Mouse (Mus musculus): ENCODE measurements at regions not wholly inside any gene's neighbourhood (a gene's known extent, or its start where the extent isn't known, plus 50 kb on each side); places are given as distances from the start of the nearest gene placed in this dataset.
A peak's percentile ranks its signal among the peaks of the same experiment; 100 is the strongest.

DNA sequence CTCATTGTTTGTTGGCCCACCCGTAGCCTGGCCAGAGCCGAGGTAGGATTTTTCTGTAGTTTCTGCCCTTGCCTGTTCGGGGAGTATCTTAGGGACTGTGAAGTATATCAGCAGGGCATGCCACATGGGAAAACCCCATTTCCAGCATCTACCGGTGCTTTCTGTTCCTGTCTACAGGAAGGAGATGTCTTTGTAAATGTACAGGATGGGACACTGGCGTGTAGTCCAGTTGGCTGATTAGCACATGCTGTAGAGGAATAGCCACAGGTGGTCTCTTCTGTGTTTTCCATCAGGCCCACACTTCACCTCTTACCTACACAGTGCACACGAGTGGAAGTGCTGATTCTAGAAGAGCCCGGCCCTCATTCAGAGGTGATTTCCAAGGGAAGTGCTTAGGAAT lies 301.4 kb downstream of the Ets1 start:
- peaks cover 4% of the 10 kb centered on the region; the same call in 1 of the 2 replicates for H3K4me1 ChIP-seq (ENCODE audit: insufficient read depth, low read length)
- ATAC-seq (ENCODE audit: low FRiP score) (no peak), DNase-seq (ENCODE audit: low spot score) (no peak)
- H3K9ac ChIP-seq (replicated peaks; ENCODE audit: low read length, poor library complexity, severe bottlenecking), result no peak overlapping the region
- no peaks in the 10 kb centered on the region for H3K27me3 ChIP-seq (ENCODE audit: insufficient read depth, low read length)
- H3K9me3 ChIP-seq (ENCODE audit: low read length), result no peaks in the 10 kb centered on the region
- H3K4me2 ChIP-seq (ENCODE audit: low read depth, low read length, poor library complexity, severe bottlenecking), result no peak overlapping the region
- H3K36me3 ChIP-seq (ENCODE audit: insufficient read depth, low read length), result no peaks in the 10 kb centered on the region
- no peak for TF ChIP-seq CTCF (IDR thresholded peaks at IDR 0.05)
- 82% methylated on average over 7 of the region's 7 CpGs for WGBS
- H3K27ac ChIP-seq (ENCODE audit: low read depth, low read length), result no peak overlapping the region
- H3K4me3 ChIP-seq (ENCODE audit: low read depth, low read length), result no peak overlapping the region

- 97% methylated on average over 6 of the region's 6 CpGs for WGBS
- H3K4me3 ChIP-seq (ENCODE audit: low read depth, low read length), result no peak overlapping the region
- H3K9ac ChIP-seq (replicated peaks; ENCODE audit: low read length, poor library complexity, severe bottlenecking), result no peak overlapping the region
- peaks cover 4% of the 10 kb centered on the region; the same call in 1 of the 2 replicates for H3K4me1 ChIP-seq (ENCODE audit: insufficient read depth, low read length)
- H3K9me3 ChIP-seq (ENCODE audit: low read length), result no peaks in the 10 kb centered on the region
- no peak for ATAC-seq (ENCODE audit: low FRiP score)
- 0 out of 2 replicates have a peak, but pooled peaks cover 4% of the 10 kb centered on the region for H3K27me3 ChIP-seq (ENCODE audit: insufficient read depth, low read length)
- DNase-seq (ENCODE audit: low spot score), result no peak
- H3K4me2 ChIP-seq (ENCODE audit: low read depth, low read length, poor library complexity, severe bottlenecking), result no peak overlapping the region
- no peaks in the 10 kb centered on the region for H3K36me3 ChIP-seq (ENCODE audit: insufficient read depth, low read length)
- TF ChIP-seq CTCF (IDR thresholded peaks at IDR 0.05), result no peak
- H3K27ac ChIP-seq (ENCODE audit: low read depth, low read length), result no peak overlapping the region
Observed at GRCm38 (mm10) chr9:32938857-32939256, 302.8 kb downstream of the Ets1 start.

- H3K4me2 ChIP-seq (ENCODE audit: low read depth, low read length, poor library complexity, severe bottlenecking), result no peak overlapping the region
- no peak overlapping the region for H3K9ac ChIP-seq (replicated peaks; ENCODE audit: low read length, poor library complexity, severe bottlenecking)
- WGBS, result 96% methylated on average over 3 of the region's 3 CpGs
- peaks cover 4% of the 10 kb centered on the region; the same call in 1 of the 2 replicates for H3K4me1 ChIP-seq (ENCODE audit: insufficient read depth, low read length)
- no peak overlapping the region for H3K27ac ChIP-seq (ENCODE audit: low read depth, low read length)
- no peaks in the 10 kb centered on the region for H3K9me3 ChIP-seq (ENCODE audit: low read length)
- no peak for DNase-seq (ENCODE audit: low spot score)
- 0 out of 2 replicates have a peak, but pooled peaks cover 4% of the 10 kb centered on the region for H3K27me3 ChIP-seq (ENCODE audit: insufficient read depth, low read length)
- H3K4me3 ChIP-seq (ENCODE audit: low read depth, low read length), result no peak overlapping the region
- ATAC-seq (ENCODE audit: low FRiP score), result no peak
- H3K36me3 ChIP-seq (ENCODE audit: insufficient read depth, low read length), result no peaks in the 10 kb centered on the region
- TF ChIP-seq CTCF (IDR thresholded peaks at IDR 0.05), result no peak
Observed at GRCm38 (mm10) chr9:32939626-32940025, 303.6 kb downstream of the Ets1 start.

DNA sequence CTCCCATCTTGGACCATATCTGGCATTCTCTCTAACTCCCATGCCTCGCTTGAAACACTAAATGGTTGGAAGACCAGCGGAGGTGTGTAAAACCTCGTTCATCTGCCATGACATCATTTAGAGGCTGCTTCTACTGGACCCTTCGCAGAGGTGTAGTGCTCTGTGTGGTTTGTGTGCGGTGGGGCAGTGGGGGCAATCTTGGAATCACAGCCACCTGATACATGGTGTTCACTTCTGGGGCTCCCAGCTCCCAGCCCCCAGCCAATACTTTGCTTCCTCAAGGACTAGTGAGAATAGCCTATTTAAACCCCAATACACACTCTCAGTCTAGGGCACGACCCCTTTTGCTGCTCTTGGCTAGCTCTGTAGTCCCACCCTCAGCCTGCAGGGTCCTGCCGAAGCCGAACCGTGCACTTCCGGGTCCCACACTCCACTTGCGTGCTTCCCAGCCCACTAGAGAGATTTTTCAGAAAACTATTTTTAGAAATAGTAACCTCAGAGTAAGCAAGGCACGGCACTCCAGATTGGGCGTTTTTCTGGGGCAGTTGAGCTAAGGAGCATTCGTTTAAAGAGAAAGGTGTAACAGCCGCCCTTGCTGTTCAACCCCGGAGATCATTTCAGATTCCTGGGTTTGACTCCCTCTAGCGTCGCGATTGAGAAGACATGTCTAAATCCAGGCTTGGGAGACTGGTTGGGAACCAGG lies 304.2 kb downstream of the Ets1 start:
- no peaks in the 10 kb centered on the region for H3K9me3 ChIP-seq (ENCODE audit: low read length)
- ATAC-seq (ENCODE audit: low FRiP score), result peak; percentile 79
- H3K27me3 ChIP-seq (ENCODE audit: insufficient read depth, low read length), result 0 out of 2 replicates have a peak, but pooled peaks cover 4% of the 10 kb centered on the region
- H3K36me3 ChIP-seq (ENCODE audit: insufficient read depth, low read length), result no peaks in the 10 kb centered on the region
- TF ChIP-seq CTCF (IDR thresholded peaks at IDR 0.05), result peak; percentile 88
- peaks cover 4% of the 10 kb centered on the region; the same call in 1 of the 2 replicates for H3K4me1 ChIP-seq (ENCODE audit: insufficient read depth, low read length)
- H3K4me2 ChIP-seq (ENCODE audit: low read depth, low read length, poor library complexity, severe bottlenecking), result peak overlapping the region; percentile 70
- H3K4me3 ChIP-seq (ENCODE audit: low read depth, low read length), result peak overlapping the region; percentile 39
- peak overlapping the region; percentile 39; the same call in 1 of the 2 replicates for H3K9ac ChIP-seq (replicated peaks; ENCODE audit: low read length, poor library complexity, severe bottlenecking)
- H3K27ac ChIP-seq (ENCODE audit: low read depth, low read length), result no peak overlapping the region
- 22% methylated on average over 19 of the region's 19 CpGs for WGBS
- peak; percentile 88 for DNase-seq (ENCODE audit: low spot score)

GRCm38 (mm10) chr9:32940919-32941767 lies 305.1 kb downstream of the Ets1 start:
- H3K27me3 ChIP-seq (ENCODE audit: insufficient read depth, low read length), result 0 out of 2 replicates have a peak, but pooled peaks cover 4% of the 10 kb centered on the region
- H3K27ac ChIP-seq (ENCODE audit: low read depth, low read length), result no peak overlapping the region
- H3K9me3 ChIP-seq (ENCODE audit: low read length), result no peaks in the 10 kb centered on the region
- 34% methylated on average over 12 of the region's 12 CpGs for WGBS
- 0 out of 2 replicates have a peak, but pooled peaks have one; percentile 52 for ATAC-seq (ENCODE audit: low FRiP score)
- H3K4me1 ChIP-seq (ENCODE audit: insufficient read depth, low read length), result peaks cover 4% of the 10 kb centered on the region; the same call in 1 of the 2 replicates
- H3K9ac ChIP-seq (replicated peaks; ENCODE audit: low read length, poor library complexity, severe bottlenecking), result no peak overlapping the region
- H3K4me3 ChIP-seq (ENCODE audit: low read depth, low read length), result peak overlapping the region; percentile 39; the same call in 1 of the 2 replicates
- no peak for TF ChIP-seq CTCF (IDR thresholded peaks at IDR 0.05)
- H3K4me2 ChIP-seq (ENCODE audit: low read depth, low read length, poor library complexity, severe bottlenecking), result peak overlapping the region; percentile 70
- DNase-seq (ENCODE audit: low spot score), result no peak
- H3K36me3 ChIP-seq (ENCODE audit: insufficient read depth, low read length), result no peaks in the 10 kb centered on the region

- Histone ChIP-seq H3K9me3 (ENCODE audit: low read length) (no peaks in the 10 kb centered on the region), H3K27me3 (ENCODE audit: insufficient read depth, low read length) (0 out of 2 replicates have a peak, but pooled peaks cover 4% of the 10 kb centered on the region), H3K4me2 (ENCODE audit: low read depth, low read length, poor library complexity, severe bottlenecking) (no peak overlapping the region), H3K9ac (replicated peaks; ENCODE audit: low read length, poor library complexity, severe bottlenecking) (no peak overlapping the region), H3K4me1 (ENCODE audit: insufficient read depth, low read length) (peaks cover 4% of the 10 kb centered on the region; the same call in 1 of the 2 replicates), H3K27ac (ENCODE audit: low read depth, low read length) (no peak overlapping the region), H3K36me3 (ENCODE audit: insufficient read depth, low read length) (no peaks in the 10 kb centered on the region), H3K4me3 (ENCODE audit: low read depth, low read length) (no peak overlapping the region)
- DNase-seq (ENCODE audit: low spot score), result peak; percentile 12
- TF ChIP-seq CTCF (IDR thresholded peaks at IDR 0.05), result peak; percentile 42
- no peak for ATAC-seq (ENCODE audit: low FRiP score)
Observed at GRCm38 (mm10) chr9:32941768-32942030, 305.7 kb downstream of the Ets1 start.
